In genomic region chr19:56939826-56940225, GRCm38 (mm10) we compare ENCODE assay signal across 10 mouse cellular contexts.
DNase-seq lines count a peak whose midpoint lies in the region; ATAC-seq lines count a peak whose summit lies in the region.
"Had no signal": no experiment of that assay in that cellular context is flagged by ENCODE, and none has a peak within 500 bp of the region (broad histone marks: within the 10 kb centered on the region; RNA-seq: fewer than 3 reads in every experiment).

No protein-coding gene starts in this region.

- DNase-seq in lung, postnatal 36 days = peak; percentile 30
- DNase-seq in lung, postnatal 10 days = no peak
- peak; percentile 66 for DNase-seq in adrenal gland, postnatal 25 days
- peak; percentile 51 to 59 for DNase-seq in heart, adult 9 months (ENCODE audit: low spot score in 2 of 2)
- peak; percentile 46 for DNase-seq in midbrain, embryonic 14.5 days
- no peak for DNase-seq in spleen, adult 12 weeks (ENCODE audit: low spot score)

- no peak overlapping the region for H3K27ac ChIP-seq in midbrain, embryonic 14.5 days (replicated peaks; ENCODE audit: low read depth, low read length)
- H3K27ac ChIP-seq in forebrain, embryonic 13.5 days = no peak overlapping the region
- H3K27ac ChIP-seq: heart, embryonic 13.5 days; liver, embryonic 15.5 days had no signal

- H3K36me3 ChIP-seq in midbrain, embryonic 14.5 days (ENCODE audit: control insufficient read depth, insufficient read depth, low read length) = no peaks in the 10 kb centered on the region
- no peaks in the 10 kb centered on the region for H3K36me3 ChIP-seq in forebrain, embryonic 13.5 days (ENCODE audit: poor library complexity, severe bottlenecking)
- H3K36me3 ChIP-seq: heart, embryonic 13.5 days; liver, embryonic 15.5 days had no signal

- H3K9ac ChIP-seq in midbrain, embryonic 14.5 days (replicated peaks; ENCODE audit: low read length) = no peak overlapping the region
- H3K9ac ChIP-seq in forebrain, embryonic 13.5 days = no peak overlapping the region
- H3K9ac ChIP-seq: heart, embryonic 13.5 days; liver, embryonic 15.5 days had no signal

- H3K9me3 ChIP-seq in midbrain, embryonic 14.5 days (ENCODE audit: control insufficient read depth, low read length) = no peaks in the 10 kb centered on the region
- H3K9me3 ChIP-seq in forebrain, embryonic 13.5 days (replicated peaks) = no peaks in the 10 kb centered on the region
- H3K9me3 ChIP-seq: heart, embryonic 13.5 days; liver, embryonic 15.5 days had no signal

- no peak overlapping the region for H3K4me2 ChIP-seq in midbrain, embryonic 14.5 days (ENCODE audit: low read length)
- no peak overlapping the region for H3K4me2 ChIP-seq in forebrain, embryonic 13.5 days
- H3K4me2 ChIP-seq: heart, embryonic 13.5 days; liver, embryonic 15.5 days had no signal

- no peaks in the 10 kb centered on the region for H3K4me1 ChIP-seq in midbrain, embryonic 14.5 days (ENCODE audit: control insufficient read depth, insufficient read depth, low read length)
- no peaks in the 10 kb centered on the region for H3K4me1 ChIP-seq in forebrain, embryonic 13.5 days
- H3K4me1 ChIP-seq: liver, embryonic 15.5 days had no signal

- ATAC-seq in midbrain, embryonic 14.5 days (ENCODE audit: low FRiP score, low TSS enrichment) = no peak
- no peak for ATAC-seq in inflammation-experienced regulatory T-cells, adult 6 months
- ATAC-seq in forebrain, embryonic 13.5 days = no peak

- H3K4me3 ChIP-seq in midbrain, embryonic 14.5 days (replicated peaks; ENCODE audit: low read depth, low read length) = no peak overlapping the region
- no peak overlapping the region for H3K4me3 ChIP-seq in forebrain, embryonic 13.5 days
- H3K4me3 ChIP-seq: heart, embryonic 13.5 days; liver, embryonic 15.5 days had no signal

- H3K27me3 ChIP-seq in midbrain, embryonic 14.5 days (ENCODE audit: control insufficient read depth, insufficient read depth, low read length) = no peaks in the 10 kb centered on the region
- H3K27me3 ChIP-seq in forebrain, embryonic 13.5 days = no peaks in the 10 kb centered on the region
- H3K27me3 ChIP-seq: heart, embryonic 13.5 days; liver, embryonic 15.5 days had no signal

- WGBS in midbrain, embryonic 14.5 days = 48% methylated on average over 9 of the region's 9 CpGs
- 86% methylated on average over 9 of the region's 9 CpGs for WGBS in forebrain, embryonic 13.5 days

Comparison
In these comparisons a context has a peak if more than half of its experiments do, and no peak if none do; other contexts are left out.
1. DNase-seq: peak in lung, postnatal 36 days (single experiment), adrenal gland, postnatal 25 days (single experiment), heart, adult 9 months (2 of 2) and midbrain, embryonic 14.5 days (single experiment); none in lung, postnatal 10 days (single experiment) and spleen, adult 12 weeks (single experiment).